Mouse (Mus musculus): ENCODE results near the gene Tbcel.

Gene Tbcel

DNA sequence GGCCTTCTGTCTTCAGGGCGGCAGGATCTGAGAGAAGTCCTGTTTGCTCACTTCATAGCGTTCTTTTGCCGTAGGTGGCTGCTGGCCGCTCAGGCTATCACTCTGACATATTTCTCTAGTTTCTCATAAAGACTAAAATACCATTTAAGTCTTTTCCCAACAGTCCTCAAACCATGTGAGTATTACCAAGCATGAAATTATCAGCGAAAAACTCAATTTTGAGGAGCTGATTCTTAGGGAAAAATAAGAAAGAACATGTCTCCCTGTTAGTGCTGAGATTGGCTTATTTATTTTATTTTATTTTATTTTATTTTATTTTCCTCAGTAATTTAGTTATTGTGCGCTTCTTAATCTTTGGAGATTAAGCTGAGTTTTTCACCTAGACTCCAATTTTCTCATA, at the start of gene Tbcel:
Gene Tbcel, minus strand, starts transcription at position 101 of the 400 bp plus-strand sequence.
- DNase-seq (ENCODE audit: low spot score) = no peak

DNA sequence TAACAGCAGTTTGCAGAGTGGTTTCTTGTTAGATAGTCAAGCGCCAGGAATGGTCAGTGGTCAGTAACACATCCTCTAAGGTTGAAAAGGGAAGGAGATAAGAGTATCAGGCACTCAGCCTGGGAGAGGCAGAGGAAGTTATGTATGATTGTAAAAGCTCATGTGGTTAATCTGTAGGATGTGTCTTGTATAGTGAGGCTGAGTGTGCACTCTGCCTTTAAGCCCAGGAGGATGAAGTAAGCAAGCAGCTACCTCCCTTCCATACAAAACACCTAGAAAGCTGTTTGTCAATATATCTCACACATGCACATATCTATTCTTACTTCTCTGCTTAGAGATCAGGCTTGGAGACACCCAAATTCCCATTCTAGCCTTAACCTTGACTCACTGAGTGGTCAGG, 47.6 kb upstream of the Tbcel start:
- DNase-seq (ENCODE audit: low spot score) = no peak

DNA sequence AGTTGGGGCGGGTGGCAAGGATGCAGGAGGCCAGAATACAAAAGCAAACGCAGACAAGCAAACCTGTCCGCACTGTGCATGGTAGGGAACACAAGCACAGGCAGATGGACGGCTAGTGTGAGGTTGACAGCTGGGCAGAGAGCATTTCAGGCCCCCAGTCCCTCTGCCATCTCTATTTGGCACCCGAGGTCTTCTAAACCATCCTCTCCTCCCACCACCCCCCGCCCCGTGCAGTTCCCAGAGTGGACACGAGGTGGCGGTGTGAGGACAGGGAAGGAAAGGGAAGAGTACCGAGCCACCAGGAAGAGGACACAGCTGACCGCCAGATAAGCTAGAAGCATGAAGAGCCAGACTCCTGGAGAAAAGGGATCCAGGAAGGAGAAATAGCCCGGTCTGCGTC, 42.5 kb upstream of the Tbcel start:
- DNase-seq (ENCODE audit: low spot score) = peak; percentile 66

DNA sequence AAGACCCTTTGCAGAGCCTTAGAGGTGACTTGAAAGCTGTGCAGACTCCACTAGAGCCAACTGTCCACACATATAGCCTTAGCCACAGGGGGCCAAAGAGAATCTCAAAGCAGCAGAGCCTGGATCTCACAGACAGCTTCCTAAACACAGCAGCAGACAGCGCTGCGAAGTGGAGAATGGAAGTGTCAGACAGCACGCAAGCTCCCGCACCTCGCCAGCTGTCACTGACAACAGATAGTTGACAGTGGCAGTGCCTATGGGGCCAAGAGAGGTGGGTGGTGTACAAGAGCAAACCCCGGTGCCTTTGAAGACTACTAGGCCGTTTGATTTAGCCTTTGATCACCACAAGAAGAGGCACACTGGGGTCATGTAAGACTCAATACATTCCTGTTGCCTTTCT, 41.4 kb upstream of the Tbcel start:
- DNase-seq (ENCODE audit: low spot score) = no peak

DNA sequence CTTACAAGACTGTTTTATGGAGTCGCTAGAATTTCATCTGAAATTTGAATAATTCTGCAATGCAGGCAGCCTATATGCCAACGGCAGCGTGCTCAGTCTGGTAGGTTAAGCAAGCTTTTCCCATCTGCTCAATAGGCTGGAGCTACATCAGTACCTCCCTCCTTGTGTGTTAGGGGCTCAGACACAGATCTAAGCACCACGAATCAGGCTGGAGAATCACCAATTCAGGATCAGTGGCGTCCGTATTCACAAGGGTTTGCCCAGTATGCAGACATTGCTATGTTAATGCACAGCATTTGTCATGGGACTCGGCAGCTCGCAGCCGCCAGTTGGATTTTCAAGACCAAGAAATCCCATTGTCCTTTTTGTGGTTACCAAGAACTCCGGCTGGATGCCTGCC, 36.9 kb upstream of the Tbcel start:
- DNase-seq (ENCODE audit: low spot score) = no peak

DNA sequence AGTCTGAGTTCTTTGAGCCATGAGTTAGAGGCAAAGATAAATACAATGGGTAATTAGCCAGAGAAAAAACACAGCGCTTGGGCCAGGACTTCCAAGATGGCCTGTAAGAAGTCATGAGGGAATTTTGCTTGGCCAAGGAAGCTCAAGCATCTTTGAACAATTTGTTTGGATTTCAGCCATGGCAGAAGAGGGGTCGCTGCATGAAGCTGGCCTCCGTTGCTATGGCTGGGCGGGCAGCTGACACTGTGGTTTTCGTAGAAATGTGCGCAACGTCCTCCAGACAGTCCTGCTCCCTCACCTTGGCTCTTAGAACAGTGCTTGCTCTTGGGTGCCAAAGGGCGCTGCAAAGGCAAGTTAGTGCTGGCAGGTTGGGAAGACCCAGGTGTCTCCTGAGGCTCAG, 25.9 kb upstream of the Tbcel start:
- no peak for DNase-seq (ENCODE audit: low spot score)

DNA sequence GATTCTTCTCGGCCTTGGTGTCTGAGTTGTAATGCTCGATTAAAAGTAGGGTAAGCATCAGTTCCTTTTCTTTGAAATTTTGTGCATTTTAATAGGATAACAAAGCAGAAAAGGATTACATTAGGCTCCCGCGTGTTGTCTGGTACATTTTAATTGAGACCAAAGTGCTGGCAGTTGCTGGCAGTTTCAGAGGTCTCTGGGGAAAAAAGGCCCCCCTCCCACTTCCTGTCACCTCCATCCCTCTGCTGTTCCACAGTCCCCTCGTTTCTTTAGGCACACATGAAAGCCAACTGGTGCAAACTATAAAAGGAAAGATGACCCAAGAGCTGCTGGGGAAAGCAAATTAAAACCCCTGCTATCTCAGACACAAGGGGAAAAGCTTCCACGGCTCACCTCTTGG, 25.4 kb upstream of the Tbcel start:
- no peak for DNase-seq (ENCODE audit: low spot score)

DNA sequence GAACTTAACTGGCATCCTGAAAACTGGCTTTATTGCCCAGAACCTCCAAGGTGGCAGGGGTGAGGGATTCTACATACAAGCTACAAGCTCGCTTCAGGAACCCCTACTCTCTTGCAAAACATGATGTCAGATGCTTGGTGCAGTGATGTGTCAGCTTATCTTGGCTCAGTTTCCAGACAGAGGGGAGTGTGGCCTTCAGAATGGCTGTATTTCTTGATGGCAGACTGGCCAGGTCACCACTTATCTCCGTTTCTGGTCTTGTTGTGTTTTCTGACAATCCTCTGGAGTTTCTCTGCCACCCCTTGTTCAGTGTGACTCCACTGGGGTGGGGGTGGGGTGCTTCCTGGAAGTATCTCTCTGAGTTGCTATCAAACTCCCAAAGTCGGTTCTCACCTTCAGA, 24.3 kb upstream of the Tbcel start:
- DNase-seq (ENCODE audit: low spot score) = no peak

DNA sequence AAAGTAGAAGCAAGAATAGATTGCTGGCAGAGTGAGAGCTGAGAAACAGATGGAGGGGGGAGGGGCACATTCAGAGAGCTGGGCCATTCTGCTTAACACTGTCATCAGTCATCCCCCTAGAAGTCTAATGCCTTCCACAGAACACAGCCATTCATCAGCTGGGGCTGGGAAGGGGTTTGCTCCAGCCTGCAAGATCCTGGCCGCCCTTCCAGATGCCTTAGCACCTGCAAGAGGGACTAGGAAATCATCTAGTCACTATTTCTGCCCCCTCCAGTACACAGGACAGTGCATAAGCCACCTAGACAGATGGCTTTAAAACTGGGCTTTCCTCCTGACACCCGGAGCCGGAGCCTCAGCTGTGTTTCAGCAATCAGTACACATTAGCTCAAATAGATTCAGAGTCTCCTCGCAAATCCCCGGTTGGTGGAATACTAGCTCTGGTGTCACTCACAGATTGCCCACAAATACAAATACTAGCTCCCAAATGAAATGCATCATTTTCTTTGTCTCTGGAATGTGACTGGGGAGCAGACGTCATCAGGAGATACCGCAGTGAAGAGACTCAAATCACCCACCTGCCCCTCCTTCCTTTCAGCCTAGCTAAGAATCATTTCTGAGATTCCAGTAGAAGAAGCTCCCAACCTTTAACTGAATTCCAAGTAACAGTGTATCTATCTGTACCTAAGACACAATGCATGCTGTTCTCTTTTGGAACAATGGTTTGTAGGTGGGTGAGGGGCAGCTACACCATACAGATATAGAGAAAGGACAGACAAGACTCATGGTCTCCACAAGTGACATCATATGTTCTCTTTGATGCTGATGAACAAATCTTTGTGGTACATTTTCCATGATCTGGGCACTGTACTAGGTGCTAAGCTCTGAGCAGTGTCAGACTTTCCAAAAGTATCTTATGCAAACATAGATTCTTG, 22.9 kb upstream of the Tbcel start:
- no peak for DNase-seq (ENCODE audit: low spot score)

DNA sequence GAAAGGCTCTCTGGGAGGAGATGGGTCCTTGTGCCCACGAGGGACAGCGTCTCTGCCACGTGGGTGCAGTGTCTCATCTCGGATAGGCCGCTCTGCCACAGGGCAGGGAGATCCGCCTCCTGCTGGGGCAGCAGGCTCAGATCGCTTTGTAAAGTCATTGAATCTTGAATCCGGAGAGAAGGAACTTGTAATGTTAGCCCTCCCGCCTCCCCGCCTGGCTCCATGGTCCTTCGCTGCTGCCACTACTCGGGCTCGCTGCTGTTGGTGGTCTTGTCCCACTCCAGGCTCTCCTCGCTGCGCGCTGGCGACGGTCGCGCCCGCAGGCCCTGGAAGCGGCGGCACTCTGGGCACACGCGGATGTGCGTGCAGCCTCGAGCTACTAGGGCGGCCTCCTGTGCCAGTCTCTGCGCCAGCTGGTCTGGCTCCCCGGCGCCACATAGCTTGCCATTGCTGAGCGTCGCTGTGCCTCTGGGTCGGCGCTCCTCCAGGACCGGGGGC, 13.0 kb upstream of the Tbcel start:
- no peak for DNase-seq (ENCODE audit: low spot score)

DNA sequence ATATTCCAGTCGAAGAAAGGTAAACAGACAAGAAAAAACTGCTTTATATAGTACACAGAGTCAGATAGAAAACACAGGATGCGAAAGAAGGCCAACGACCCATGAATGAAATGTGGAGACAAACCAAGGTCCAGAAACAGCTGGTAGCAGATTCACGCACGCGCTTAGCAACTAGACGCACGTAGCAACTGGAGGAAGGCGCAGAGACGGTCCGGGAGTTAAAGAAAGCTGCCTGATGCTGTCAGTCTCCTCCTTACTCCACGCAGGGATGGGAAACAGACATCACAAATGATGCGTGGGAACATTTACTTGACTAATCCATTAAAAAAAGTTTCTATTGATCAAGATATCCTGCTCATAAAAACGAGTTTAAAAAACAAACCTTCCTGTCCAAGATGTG, 10.6 kb upstream of the Tbcel start:
- DNase-seq (ENCODE audit: low spot score) = no peak

DNA sequence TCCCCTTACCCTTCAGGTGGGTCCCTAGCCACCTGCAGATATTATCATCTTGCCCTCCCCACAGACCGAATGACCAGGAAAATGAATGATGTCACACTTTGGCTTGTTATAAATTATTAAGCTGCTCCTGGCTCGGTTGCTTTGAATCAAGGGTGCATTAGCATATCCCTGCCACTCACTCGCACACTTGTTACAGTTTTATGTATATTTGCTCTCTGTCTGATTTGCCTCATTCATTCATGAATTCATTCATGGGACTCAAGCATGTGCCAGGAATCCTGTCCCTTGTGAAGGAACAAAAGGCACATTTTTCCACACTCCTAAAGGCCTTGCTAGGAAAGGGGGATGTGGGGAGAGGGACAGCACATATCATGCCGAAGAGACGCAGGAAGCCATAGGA, 5.5 kb upstream of the Tbcel start:
- no peak for DNase-seq (ENCODE audit: low spot score)

DNA sequence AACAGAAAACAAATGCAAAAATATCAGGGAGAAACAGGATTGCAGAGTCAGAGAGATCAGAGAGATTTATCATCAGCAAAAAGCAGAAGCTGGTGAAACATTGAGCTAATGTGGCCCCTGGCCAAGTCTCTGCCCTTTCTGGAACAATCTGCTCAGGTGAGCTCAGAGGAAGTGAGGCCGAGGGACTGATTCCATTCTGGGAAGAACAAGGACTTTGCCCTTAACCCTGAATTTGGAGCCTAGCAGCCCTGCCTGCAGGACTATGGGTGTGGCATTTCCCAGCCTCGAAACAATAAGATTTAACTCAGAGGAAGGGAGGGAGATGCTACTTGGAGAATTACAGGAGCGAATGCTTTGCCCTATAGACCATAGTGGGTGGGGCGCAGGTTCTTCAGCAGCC, 4.7 kb upstream of the Tbcel start:
- DNase-seq (ENCODE audit: low spot score) = no peak

DNA sequence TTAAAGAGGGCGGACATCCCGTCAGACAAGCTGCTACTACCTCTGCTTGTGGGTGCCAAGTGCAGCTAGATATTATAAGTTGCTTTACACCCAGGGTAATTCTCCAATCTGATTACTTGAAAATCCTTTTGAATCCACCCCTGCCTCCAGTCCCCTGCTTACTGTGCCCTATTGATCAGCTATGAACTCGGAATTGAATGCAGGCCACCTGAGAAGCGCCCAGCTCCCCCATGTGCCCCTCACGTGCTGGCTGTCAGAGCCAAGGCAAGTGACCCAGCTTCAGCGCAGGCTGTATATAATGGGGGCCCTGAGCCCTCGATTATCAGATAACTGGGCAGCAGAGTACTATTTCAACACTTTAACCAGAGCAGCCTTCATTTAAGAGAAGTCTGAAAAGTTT, 626 bp upstream of the Tbcel start:
- no peak for DNase-seq (ENCODE audit: low spot score)

DNA sequence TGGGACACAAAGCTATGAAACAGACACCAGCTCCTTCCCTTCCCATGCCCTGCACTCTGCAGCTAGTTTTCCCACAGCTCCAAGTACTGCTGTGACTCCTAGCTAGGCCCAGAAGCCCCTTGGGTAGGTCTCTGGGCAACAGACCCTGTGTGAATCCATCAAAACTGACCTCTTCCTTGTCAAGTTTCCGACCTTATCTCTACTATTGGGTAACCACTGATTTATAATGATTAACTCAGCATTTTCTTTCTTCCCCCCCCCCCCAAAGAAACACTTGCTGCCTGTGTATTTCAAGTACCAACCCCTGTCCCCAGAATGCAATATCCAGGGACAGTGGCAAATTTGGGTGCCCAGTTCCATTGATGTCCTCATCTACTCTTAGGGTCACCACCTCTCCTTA, 587 bp downstream of the Tbcel start:
- no peak for DNase-seq (ENCODE audit: low spot score)

DNA sequence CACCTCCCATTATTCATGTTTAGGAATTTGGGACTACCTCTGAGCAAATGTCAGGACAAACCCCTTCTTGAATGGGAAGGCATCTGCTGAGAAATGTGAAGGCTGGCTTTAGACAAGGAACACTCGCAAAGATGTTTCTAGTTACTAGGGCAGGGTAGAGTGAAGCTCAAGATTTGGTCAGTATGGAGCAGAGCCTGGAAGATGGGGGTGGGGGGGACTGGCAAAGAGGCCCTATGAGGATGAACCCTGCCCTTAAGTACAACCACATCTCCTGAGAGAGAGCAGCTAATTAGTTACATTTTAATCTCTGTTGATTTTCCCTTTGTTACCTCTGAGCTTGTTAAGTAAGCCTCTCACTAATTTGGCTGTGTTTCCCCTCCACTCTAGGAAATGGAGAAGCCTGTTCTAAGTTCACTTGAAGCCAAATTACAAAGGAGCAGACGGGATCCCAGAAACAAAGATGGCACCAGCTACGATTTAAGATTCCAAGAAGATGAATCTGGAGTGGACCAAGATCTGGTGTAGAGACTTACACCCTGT, 2.6 kb downstream of the Tbcel start:
- DNase-seq (ENCODE audit: low spot score) = no peak

DNA sequence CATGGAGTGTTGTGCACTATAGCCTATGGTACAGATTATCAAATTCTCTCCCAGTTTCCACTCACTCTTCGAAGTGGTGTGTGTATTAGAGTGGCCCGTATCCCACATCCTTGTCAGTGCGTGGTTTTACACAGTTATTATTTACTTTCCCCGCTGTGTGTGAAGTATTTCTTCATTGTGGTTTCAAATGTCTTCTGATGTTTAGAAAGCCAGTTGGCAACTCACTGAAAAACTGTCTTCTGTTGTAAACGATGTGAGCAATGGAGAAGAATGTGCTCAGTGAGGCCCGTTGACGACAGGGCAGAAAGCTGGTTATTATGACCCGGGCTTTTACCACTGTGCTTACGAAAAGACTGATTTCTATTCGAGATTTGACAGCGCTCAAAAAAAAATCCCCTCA, 3.0 kb downstream of the Tbcel start:
- DNase-seq (ENCODE audit: low spot score) = no peak

DNA sequence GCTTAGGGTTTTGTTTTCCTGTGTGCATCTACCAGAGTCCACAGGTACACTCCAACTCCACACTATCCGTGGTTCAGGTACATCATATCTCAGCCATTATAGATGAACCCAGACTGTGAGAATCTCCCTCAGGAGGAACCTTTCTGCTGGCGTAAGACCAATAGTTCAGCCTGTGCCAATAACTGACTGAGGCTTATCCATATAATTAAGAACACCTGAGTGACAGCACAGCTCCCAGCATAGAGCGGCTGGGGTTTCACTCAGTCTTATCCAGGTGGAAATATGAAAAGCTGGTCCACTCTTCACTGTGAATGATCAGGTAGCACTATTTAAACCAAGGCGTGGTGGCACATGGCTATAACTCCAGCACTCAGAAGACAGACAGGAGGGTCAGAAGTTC, 3.9 kb downstream of the Tbcel start:
- no peak for DNase-seq (ENCODE audit: low spot score)

DNA sequence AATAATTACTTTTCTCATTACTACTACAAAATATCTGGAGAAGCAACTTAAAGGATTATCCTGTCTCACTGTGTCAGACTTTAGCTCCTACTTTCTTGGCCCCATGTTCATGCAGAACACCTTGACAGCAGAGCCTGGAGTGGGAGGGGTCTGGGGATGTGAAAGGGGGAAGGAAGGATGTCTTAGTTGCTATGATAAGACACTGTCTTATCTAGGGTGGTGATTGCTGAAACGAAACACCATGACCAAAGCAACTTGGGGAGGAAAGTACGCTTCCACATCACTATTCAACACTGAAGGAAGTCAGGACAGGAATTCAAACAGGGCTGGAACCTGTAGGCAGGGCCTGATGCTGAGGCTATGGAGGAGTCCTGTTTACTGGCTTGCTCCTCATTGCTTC, 11.3 kb downstream of the Tbcel start:
- DNase-seq (ENCODE audit: low spot score) = no peak

DNA sequence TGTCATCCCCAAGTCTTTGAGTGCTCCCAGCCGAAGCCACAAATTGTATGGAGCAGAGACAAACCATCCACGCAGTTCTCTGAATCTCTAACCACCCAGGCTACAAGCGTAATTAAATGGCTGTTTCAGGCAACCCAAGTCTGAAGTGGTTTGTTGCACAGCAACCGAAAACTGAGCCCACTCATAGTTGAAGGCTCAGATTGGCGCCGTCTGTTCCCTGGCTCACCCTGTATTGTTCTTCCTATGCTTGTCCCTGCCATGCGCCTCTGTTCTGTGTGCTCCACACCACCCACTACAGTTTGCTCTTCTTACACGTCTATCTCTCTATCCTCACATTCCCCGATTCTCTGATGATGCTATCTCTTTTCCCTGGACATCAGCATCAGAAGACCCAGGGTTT, 15.8 kb downstream of the Tbcel start:
- DNase-seq (ENCODE audit: low spot score) = no peak

DNA sequence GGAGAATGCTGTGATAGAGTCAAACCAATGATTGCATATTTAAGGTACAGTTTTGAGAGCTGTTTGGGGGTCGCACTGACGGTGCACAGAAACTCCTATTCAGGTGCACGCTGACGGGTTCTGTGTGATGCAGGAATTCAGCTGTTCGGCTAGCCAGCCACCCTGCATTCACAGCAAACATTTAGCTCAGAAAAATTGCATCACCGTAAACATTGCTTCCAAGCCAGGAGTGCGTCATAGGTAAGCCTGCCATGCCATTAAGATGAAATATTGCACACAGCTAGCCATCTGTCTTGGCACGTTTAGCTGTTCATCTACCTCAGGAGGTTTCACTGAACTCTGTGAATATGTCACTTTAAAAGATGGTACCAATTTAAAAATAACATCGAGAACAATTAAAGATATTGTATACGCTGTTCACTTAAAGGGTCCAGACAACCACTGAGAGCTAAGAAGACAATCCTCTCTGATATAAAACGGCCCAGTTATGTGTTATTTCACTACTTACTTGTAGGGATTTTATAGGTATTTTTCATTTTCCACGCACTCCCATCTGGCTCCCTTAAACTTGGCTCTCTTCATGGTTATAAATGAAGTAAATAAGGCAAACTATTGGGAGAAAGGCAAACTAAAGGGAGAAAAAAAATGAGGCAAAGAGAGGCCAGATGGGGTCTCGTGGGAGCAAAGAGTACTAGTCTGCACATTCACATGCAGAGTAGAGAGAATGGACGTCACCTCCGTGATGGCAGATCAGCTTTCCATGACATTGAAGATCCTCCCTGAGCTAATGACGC, 16.8 kb downstream of the Tbcel start:
- DNase-seq (ENCODE audit: low spot score) = no peak

DNA sequence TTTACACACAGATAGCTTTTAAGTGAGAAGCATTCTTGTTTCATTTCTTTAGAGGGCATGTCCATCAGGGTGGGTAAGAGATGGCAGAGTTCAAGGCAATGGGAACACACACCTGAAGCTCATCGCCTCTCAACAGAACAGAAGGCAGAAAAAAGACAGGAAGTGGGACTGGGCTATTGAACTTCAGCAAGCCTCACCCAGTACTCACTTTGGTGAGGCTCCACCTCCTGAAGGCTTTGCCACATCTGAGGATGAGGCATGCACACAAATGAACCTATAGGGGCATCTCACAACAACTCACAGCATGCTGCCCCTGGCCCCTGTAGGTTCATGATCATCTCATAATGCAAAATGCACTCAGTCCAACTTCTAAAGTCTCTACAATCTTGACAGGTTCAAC, 19.5 kb downstream of the Tbcel start:
- DNase-seq (ENCODE audit: low spot score) = no peak

DNA sequence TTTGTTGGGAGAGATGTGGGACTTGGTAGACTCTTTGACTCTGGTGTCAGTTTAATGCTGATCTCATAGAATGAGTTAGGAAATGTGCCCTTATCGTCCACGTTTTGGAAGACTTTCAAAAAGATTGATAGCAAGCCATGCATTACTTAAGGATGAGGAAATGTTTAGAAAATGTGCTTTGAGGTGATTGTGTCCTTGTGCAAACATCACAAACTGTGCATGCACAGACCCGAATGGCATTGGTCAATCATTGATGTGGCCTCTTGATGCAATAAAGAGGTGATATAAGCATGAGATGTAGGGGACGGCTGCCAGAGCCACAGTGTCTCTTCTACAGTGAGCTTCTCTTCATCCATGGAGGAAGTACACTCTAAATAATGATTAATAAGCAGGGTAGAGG, 20.7 kb downstream of the Tbcel start:
- DNase-seq (ENCODE audit: low spot score) = no peak
